Mouse (Mus musculus) left cerebral cortex, postnatal 10 days (tissue): ENCODE data around the gene Acsm5. TPM values are rescaled to one million over a fixed set of nuclear protein-coding genes. Genes with fewer than 3 reads are reported as not detected.
"Not testable (repeated sequence)": the region's sequence is repeated elsewhere in the genome, so short reads cannot be mapped to it uniquely, and the experiment has no call there.

Source experiments
- DNase-seq, 2 experiments: peaks; one replicate each; pipeline ENCODE4 v3.0.0; 2021 to 2022; ENCODE audit warnings: low spot score in 2 of 2, mixed read lengths in 1 of 2; ENCODE audit errors: extremely low spot score in 1 of 2
- intact Hi-C: fragments of 180-260 bp; cut with DNase I; formaldehyde crosslinking; loops from one replicate; pipeline ENCODE4 v1.15.1; 2025
- total RNA-seq, 2 experiments: library from RNA; stranded (reverse); gene quantifications; 2 replicates each; pipeline ENCODE4 v1.2.3; 2021

The Acsm5 gene
- total RNA-seq, 2 experiments from 2014 or later = 0.39 TPM; not detected in 1

DNA sequence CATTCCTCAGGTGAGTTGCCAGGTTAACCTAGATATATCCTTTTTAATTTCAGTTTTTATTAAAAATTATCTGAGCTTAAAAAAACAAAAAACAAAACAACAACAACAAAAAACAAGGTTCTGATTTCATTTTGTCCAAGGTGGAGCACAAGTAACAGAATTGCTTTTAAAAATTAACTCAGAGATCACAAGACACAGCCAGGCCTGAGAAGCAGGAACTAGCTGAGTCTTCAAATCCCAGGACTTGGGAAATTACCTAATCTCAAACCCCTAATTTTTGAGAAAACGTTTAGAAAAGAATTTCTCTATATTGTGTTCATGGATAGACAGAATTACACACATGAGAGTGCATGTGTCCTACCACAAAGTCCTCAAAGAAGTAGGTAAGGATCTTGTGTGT is 13.7 kb downstream of the Acsm5 start:
- intact Hi-C loops = no loop called here

DNA sequence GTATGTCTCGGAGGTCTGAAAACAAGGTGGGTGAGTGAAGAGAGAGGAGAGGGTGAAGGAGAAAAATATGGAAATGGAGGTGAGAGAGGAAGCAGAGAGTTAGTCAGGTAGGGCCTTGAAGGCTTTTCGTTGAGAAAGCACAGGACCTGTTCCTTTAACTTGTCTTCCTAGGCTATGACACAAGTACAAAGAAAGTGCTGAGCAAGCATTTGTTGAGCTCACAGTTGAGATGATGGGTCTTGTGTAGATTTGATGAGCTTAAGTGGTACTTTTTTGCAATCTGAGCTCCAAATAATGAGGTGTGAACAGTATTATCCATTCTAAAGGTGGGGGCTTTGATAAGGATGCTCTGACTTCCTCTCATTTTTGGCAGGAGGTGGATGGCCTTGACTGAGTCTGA is 15.1 kb downstream of the Acsm5 start:
- intact Hi-C loops = no loop called here
- DNase-seq = no peak

More for the DNA sequence above, 13.7 kb downstream of the Acsm5 start:
- DNase-seq = no peak

DNA sequence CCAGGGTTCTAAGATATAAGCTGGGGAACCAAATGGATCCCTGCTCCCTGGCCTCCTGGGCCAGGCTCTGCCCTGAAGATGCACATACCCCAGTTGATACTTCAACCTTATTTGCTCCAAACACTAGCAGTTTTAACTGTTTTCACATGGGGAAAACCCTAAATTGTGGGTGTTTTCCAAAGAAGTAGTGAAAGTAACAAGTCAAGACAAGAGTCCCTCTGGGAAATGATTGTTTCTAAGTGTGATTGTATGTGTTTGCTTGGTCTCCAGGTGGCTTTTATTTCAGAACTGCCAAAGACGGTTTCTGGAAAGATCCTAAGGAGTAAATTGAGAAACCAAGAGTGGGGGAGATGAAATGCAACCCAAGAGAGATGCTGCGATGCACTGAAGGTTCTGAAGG is 23.2 kb downstream of the Acsm5 start:
- intact Hi-C loops = no loop called here
- DNase-seq = no peak

DNA sequence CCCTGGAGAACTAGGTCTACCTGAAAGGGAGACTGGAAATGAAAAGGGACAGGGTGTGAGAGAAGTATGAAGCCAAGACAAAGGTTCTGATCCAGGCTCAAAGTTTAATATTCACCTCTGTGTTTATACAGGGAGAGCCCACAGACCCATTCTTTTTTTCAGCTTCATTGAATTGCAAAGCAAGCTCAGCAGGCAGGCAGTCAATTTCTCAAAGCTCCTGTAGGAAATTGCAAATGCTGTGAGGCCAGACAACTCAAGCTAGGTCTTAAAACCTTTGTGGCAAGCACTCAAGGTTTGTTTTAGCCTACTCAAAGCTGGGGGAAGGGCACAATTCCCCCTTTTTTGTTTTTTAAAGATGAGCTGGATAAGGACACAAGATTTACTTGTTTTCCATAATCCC is 26.3 kb downstream of the Acsm5 start:
- no peak for DNase-seq
- intact Hi-C loops = no loop called here

DNA sequence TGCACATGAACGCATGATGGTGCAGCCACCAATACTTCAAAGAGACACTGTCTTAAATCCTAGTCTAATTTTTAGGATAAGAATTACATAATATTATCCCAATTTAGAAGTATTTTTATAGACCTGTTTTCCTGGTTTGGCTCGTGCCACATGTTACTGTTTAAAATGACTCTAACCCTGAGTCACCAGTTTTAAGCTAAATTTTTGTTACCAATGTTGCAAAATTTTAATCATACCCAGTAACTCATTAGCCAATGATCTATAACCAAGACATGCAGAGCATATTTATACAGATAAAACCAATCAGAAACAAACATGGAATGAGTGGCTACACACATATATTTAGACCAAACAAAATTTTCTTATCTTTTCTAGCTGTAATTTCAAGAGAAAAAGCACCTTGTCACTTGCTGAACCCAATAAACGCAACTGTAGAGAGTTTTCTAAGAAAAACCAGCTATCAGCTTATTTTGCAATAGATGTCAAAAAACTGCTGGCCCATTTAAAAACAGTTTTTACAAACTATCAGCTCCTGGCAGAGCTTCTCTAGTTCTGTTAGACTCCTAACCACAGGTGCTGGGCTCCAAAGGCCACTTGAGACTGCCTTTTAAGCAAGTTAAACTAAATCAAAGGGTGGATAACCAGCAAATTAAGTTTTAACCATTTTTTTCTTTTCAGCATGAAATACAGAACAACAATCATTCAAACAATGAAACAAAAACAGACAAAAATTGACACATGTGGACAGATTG is 31.4 kb downstream of the Acsm5 start:
- no peak for DNase-seq
- intact Hi-C loops = no loop called here

DNA sequence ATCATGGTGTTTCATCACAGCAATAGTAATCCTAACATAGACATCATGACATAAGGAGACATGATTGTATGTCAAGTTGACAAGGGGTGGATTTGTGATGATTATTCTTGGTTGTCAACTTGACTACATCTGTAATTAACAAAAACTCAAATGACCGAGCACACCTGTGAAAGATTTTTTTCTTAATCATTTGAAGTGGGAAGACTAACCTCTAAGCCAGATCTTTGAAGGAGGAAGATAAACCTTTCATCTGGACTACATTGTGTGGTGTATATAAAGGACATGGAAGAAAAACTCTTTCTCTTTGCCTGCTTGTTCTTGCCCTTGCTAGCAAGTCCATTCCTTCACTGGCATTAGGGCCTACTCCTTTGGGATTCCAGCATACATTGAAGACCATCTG is 34.8 kb downstream of the Acsm5 start, which contains the start of gene Acsm2:
Gene Acsm2 (plus strand): TSS at position 301 of the 400 bp plus-strand sequence.
- no peak for DNase-seq
- intact Hi-C loops = no loop called here

DNA sequence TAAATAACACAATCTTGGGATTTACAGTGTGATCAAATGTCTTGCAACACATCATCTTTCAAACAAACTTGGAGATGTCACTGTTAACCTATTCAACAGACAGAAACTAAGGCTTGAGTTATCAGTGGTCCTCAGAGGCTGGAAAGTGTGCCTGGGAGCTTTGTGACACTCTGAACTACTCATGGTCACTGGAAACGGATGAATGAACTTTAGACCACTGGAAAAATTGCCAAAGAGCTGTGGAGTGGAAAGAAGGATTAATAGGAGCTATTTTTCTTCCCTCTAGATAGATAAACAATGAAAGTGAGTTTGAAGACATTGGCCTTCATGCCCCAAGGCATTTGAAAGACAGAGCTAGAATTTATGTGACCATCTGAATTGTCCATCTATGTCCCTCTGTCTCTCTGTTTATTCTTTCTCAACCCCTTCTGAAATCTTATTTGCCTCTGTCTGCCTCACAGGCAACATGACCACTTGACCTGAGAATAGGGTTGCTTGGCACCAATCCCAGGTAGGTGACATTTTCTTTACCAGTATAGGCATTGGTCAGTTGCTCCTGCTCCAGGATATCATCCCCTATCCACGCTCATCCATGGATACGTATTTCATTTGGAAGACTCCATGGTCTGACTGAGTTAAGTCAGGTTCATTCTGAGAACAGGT is 40.7 kb downstream of the Acsm5 start:
- no peak for DNase-seq
- intact Hi-C loops = no loop called here

DNA sequence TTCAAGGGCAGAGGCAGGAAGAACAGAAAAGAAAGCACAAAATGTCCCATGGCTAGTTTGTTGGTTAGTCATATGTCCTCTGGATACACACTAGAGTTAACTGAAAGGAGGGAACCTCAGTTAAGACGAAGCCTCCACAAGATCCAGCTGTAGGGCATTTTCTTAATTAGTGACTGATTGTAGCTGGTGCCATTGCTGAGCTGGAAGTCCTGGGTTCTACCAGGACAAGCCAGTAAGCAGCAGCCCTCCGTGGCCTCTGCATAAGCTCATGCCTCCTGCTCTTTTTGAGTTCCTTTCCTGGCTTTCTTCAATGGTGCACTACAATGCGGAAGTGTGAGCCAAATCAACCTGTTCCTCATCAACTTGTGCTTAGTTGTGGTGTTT is 41.2 kb downstream of the Acsm5 start:
- no peak for DNase-seq
- intact Hi-C loops = no loop called here

DNA sequence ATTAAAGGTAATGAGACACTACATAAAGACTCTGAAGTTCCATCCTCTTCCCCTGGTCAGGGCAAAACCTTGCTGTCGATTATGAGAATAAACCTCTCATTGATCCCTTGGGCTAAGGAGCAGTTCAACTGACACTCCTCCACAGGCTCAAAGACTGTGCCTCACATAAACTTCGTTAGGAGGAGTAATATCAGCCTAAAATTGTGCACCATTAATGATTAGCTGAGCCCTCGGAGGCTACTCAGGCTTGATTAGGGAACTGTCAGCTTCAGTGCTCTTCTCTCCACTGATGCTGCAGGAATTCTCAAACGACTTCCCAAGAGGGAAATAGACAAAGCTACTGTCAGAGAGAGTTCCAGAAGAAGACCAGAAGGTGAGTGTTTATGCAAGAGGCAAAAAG is 42.2 kb downstream of the Acsm5 start:
- DNase-seq = no peak
- intact Hi-C loops = no loop called here

DNA sequence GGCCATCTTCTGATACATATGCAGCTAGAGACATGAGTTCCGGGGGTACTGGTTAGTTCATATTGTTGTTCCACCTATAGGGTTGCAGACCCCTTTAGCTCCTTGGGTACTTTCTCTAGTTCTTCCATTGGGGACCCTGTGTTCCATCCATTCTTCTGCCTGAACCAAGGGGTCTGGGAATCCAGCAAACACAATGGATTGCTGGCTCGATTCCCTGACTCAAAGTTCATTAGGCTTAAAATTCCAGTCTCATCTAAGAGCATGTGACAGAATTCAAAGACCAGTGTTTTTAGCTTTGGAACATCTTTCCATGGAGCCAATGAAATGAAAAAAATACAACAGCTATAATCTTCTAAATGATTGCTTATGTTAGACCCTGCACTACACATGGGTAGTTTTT is 43.2 kb downstream of the Acsm5 start:
- intact Hi-C loops, DNase-seq: not testable (repeated sequence)

DNA sequence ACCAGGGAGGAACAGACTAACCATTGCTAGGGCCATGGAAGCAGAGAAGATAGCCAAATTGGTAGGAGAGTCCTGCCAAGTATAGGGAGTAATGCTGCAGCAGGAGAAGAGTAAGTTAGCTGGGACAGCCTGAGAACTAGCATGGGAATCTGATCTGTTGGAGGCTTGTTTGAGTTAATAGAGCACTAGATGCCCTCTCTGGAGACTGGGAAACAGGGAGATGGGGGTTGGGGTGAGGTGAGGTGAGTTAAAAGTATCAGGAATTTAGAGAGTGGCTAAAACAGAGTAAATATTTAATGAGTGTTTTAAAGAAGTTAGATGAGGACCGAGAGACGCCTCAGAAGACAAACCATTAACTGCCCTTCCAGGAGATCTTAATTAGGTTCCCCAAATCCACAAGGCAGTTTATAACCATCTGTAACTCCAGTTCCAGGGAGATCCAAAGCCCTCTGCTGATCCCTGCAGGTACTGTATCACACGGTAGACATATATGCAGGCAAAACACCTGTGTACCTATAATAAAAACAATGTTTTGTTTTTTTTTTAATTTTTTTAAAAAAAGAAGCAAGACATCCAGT is 75.4 kb downstream of the Acsm5 start:
- DNase-seq = no peak
- intact Hi-C loops = no loop called here

Other genes with a start within 250 kb of the Acsm5 start
- gene Gp2, start 60.2 kb upstream of the Acsm5 start, total RNA-seq = not detected
- gene Umod, start 40.2 kb upstream of the Acsm5 start, total RNA-seq = not detected
- gene Pdilt, start 4.0 kb downstream of the Acsm5 start, total RNA-seq = not detected
- not detected for gene Acsm2, start 34.9 kb downstream of the Acsm5 start, total RNA-seq
- gene Acsm1, start 87.6 kb downstream of the Acsm5 start, total RNA-seq = not detected
- gene Acsm4, start 170.6 kb downstream of the Acsm5 start, total RNA-seq = not detected
- gene Thumpd1, start 201.3 kb downstream of the Acsm5 start, total RNA-seq = 10 to 100 TPM; 42.0 to 43.7 TPM
- gene Acsm3, start 241.5 kb downstream of the Acsm5 start, total RNA-seq = not detected